Comparison of ENCODE assay signal across 10 mouse cellular contexts in genomic region chr11:120307132-120307413, GRCm38 (mm10). TPM values are rescaled to one million over a fixed set of nuclear protein-coding genes. Genes with fewer than 3 reads are reported as not detected.
DNase-seq lines count a peak whose midpoint lies in the region; ATAC-seq lines count a peak whose summit lies in the region.
"Had no signal": no experiment of that assay in that cellular context is flagged by ENCODE, and none has a peak within 500 bp of the region (broad histone marks: within the 10 kb centered on the region; RNA-seq: fewer than 3 reads in every experiment).

No protein-coding gene starts in this region.

- 9% methylated on average over 5 of the region's 5 CpGs for WGBS in kidney, embryonic 16.5 days
- 11% methylated on average over 5 of the region's 5 CpGs for WGBS in embryonic facial prominence, embryonic 13.5 days
- 21% methylated on average over 5 of the region's 5 CpGs for WGBS in limb, embryonic 15.5 days

- H3K4me2 ChIP-seq in kidney, embryonic 16.5 days (replicated peaks; ENCODE audit: low read depth, low read length): no peak overlapping the region
- 0 out of 2 replicates have a peak overlapping the region, but pooled peaks have one; percentile 14 for H3K4me2 ChIP-seq in embryonic facial prominence, embryonic 13.5 days
- H3K4me2 ChIP-seq in limb, embryonic 15.5 days: 0 out of 2 replicates have a peak overlapping the region, but pooled peaks have one; percentile 12

- H3K4me3 ChIP-seq in kidney, embryonic 16.5 days (ENCODE audit: low read length): no peak overlapping the region; the same call in 1 of the 2 replicates
- H3K4me3 ChIP-seq in embryonic facial prominence, embryonic 13.5 days: no peak overlapping the region
- no peak overlapping the region for H3K4me3 ChIP-seq in limb, embryonic 15.5 days

- H3K27ac ChIP-seq in kidney, embryonic 16.5 days (ENCODE audit: low read length): peak overlapping the region; percentile 71
- peak overlapping the region; percentile 17; the same call in 1 of the 2 replicates for H3K27ac ChIP-seq in embryonic facial prominence, embryonic 13.5 days
- no peak overlapping the region; the same call in 1 of the 2 replicates for H3K27ac ChIP-seq in limb, embryonic 15.5 days
- H3K27ac ChIP-seq: macrophage had no signal

- H3K9ac ChIP-seq in kidney, embryonic 16.5 days (replicated peaks; ENCODE audit: low read length): 0 out of 2 replicates have a peak overlapping the region, but pooled peaks have one; percentile 16
- 0 out of 2 replicates have a peak overlapping the region, but pooled peaks have one; percentile 52 for H3K9ac ChIP-seq in embryonic facial prominence, embryonic 13.5 days
- H3K9ac ChIP-seq in limb, embryonic 15.5 days: no peak overlapping the region

- H3K36me3 ChIP-seq in kidney, embryonic 16.5 days (ENCODE audit: insufficient read depth, low read length): no peaks in the 10 kb centered on the region
- no peaks in the 10 kb centered on the region for H3K36me3 ChIP-seq in embryonic facial prominence, embryonic 13.5 days
- H3K36me3 ChIP-seq in limb, embryonic 15.5 days: no peaks in the 10 kb centered on the region

- ATAC-seq in kidney, embryonic 16.5 days (ENCODE audit: low FRiP score, low TSS enrichment): no peak
- no peak for ATAC-seq in embryonic facial prominence, embryonic 13.5 days (ENCODE audit: insufficient number of reproducible peaks, insufficient read depth, low FRiP score, low TSS enrichment, low read depth)
- ATAC-seq in limb, embryonic 15.5 days (ENCODE audit: insufficient number of reproducible peaks, low FRiP score, low TSS enrichment, low read depth): no peak

- H3K27me3 ChIP-seq in kidney, embryonic 16.5 days (ENCODE audit: insufficient read depth, low read length): no peaks in the 10 kb centered on the region
- H3K27me3 ChIP-seq in embryonic facial prominence, embryonic 13.5 days: no peaks in the 10 kb centered on the region; the same call in 1 of the 2 replicates
- peaks cover 33% of the 10 kb centered on the region for H3K27me3 ChIP-seq in limb, embryonic 15.5 days

- H3K9me3 ChIP-seq in kidney, embryonic 16.5 days (ENCODE audit: low read length): no peaks in the 10 kb centered on the region
- no peaks in the 10 kb centered on the region for H3K9me3 ChIP-seq in embryonic facial prominence, embryonic 13.5 days
- H3K9me3 ChIP-seq in limb, embryonic 15.5 days: no peaks in the 10 kb centered on the region

- DNase-seq in cerebellum, adult 11 months: peak; percentile 21
- DNase-seq in cerebellum, postnatal 36 days: no peak
- no peak for DNase-seq in kidney, adult 9 months
- no peak for DNase-seq in T-cell, adult 2 months (ENCODE audit: low spot score)
- no peak for DNase-seq in urinary bladder, adult 2 months (ENCODE audit: low spot score)

- peaks cover 67% of the 10 kb centered on the region for H3K4me1 ChIP-seq in kidney, embryonic 16.5 days (ENCODE audit: insufficient read depth, low read length)
- peaks cover 70% of the 10 kb centered on the region for H3K4me1 ChIP-seq in embryonic facial prominence, embryonic 13.5 days
- H3K4me1 ChIP-seq in limb, embryonic 15.5 days: peaks cover 70% of the 10 kb centered on the region

RNA-seq across cellular contexts. Expression of gene Actg1, which starts 41.3 kb away (rescaled TPM):
- polyA plus RNA-seq in kidney, embryonic 16.5 days (2015; fragmentation: Nextera tagmentation; extraction: Ambion mirVana): 2,803 and 2,860 TPM in 2 replicates
- 2,524 and 2,741 TPM in 2 replicates for polyA plus RNA-seq in embryonic facial prominence, embryonic 13.5 days (2015; fragmentation: Nextera tagmentation; extraction: Ambion mirVana)
- 2,203 and 2,296 TPM in 2 replicates for polyA plus RNA-seq in limb, embryonic 15.5 days (2015; fragmentation: Nextera tagmentation; extraction: Ambion mirVana)
- polyA plus RNA-seq in urinary bladder, adult 2 months (2012; rRNA removed): 1,024 and 1,454 TPM in 2 replicates

RNA-seq across cellular contexts. Expression of gene Fscn2, which starts 54.3 kb away (rescaled TPM):
- 0.72 and 0.82 TPM in 2 replicates for polyA plus RNA-seq in kidney, embryonic 16.5 days (2015; fragmentation: Nextera tagmentation; extraction: Ambion mirVana)
- polyA plus RNA-seq in embryonic facial prominence, embryonic 13.5 days (2015; fragmentation: Nextera tagmentation; extraction: Ambion mirVana): 0.25 and 1.1 TPM in 2 replicates
- 0.31 and 0.79 TPM in 2 replicates for polyA plus RNA-seq in limb, embryonic 15.5 days (2015; fragmentation: Nextera tagmentation; extraction: Ambion mirVana)
- polyA plus RNA-seq in urinary bladder, adult 2 months (2012; rRNA removed): 0.25 TPM in 1 of 2 replicates, not detected in the other
- polyA plus RNA-seq: macrophage; small intestine, adult 2 months had no signal
